Comparison of ENCODE assay signal across 8 mouse cellular contexts in the genomic region with DNA sequence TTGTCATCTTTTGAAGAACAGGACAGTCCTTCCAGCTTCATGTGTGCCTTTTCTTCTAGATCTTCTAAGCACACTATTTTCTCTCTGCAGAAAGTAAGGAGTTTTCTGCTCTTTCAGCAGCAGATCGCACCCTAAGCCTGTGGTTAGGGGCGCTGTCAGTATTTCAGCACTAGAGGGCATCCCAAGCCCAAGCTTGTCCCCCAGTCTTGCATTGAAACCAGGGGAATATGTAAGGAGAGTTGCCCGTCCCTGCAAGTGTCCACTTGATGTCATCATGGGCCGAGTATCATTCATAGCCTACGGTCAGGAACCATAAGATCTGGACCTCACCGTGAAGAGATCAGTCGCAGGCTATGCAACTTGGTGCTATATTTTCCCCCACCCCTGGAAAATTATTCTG. TPM values are rescaled to one million over a fixed set of nuclear protein-coding genes. Genes with fewer than 3 reads are reported as not detected.
DNase-seq lines count a peak whose midpoint lies in the region; ATAC-seq and TF ChIP-seq lines count a peak whose summit lies in the region.

No protein-coding gene starts in this region.

- no peak overlapping the region for H3K4me3 ChIP-seq in forebrain, embryonic 14.5 days (ENCODE audit: low read depth, low read length)
- H3K4me3 ChIP-seq in forebrain, embryonic 16.5 days (replicated peaks; ENCODE audit: low read length): no peak overlapping the region
- no peak overlapping the region for H3K4me3 ChIP-seq in neural tube, embryonic 15.5 days (replicated peaks)
- H3K4me3 ChIP-seq in intestine, embryonic 15.5 days (replicated peaks): no peak overlapping the region
- H3K4me3 ChIP-seq in midbrain, postnatal 0 days (ENCODE audit: low read depth, low read length): no peak overlapping the region

- peak; percentile 52 for DNase-seq in forebrain, embryonic 14.5 days (ENCODE audit: low spot score)
- peak; percentile 44 for DNase-seq in neural tube, embryonic 10.5 days (ENCODE audit: extremely low spot score, low spot score)
- peak; percentile 50 for DNase-seq in midbrain, postnatal 0 days (ENCODE audit: low spot score)
- DNase-seq in gastrocnemius, postnatal 14 days: no peak
- DNase-seq in urinary bladder, postnatal 4 days (ENCODE audit: low spot score in 2 of 2): no peak

- WGBS in forebrain, embryonic 14.5 days: 50% methylated on average over 7 of the region's 7 CpGs
- 50% methylated on average over 7 of the region's 7 CpGs for WGBS in forebrain, embryonic 16.5 days
- WGBS in neural tube, embryonic 15.5 days: 46% methylated on average over 7 of the region's 7 CpGs
- WGBS in intestine, embryonic 15.5 days: 38% methylated on average over 7 of the region's 7 CpGs
- 50% methylated on average over 7 of the region's 7 CpGs for WGBS in midbrain, postnatal 0 days

- no peak for ATAC-seq in forebrain, embryonic 14.5 days
- no peak for ATAC-seq in forebrain, embryonic 16.5 days
- ATAC-seq in neural tube, embryonic 15.5 days (ENCODE audit: low FRiP score): no peak
- ATAC-seq in intestine, embryonic 15.5 days: peak; percentile 79
- ATAC-seq in midbrain, postnatal 0 days (ENCODE audit: low FRiP score): no peak

- H3K9me3 ChIP-seq in forebrain, embryonic 14.5 days (replicated peaks; ENCODE audit: control insufficient read depth, low read length): peaks cover 3% of the 10 kb centered on the region; the same call in 1 of the 2 replicates
- no peaks in the 10 kb centered on the region; the same call in 1 of the 2 replicates for H3K9me3 ChIP-seq in forebrain, embryonic 16.5 days (ENCODE audit: control insufficient read depth, low read length)
- H3K9me3 ChIP-seq in neural tube, embryonic 15.5 days (replicated peaks): no peaks in the 10 kb centered on the region
- H3K9me3 ChIP-seq in intestine, embryonic 15.5 days: no peaks in the 10 kb centered on the region
- H3K9me3 ChIP-seq in midbrain, postnatal 0 days (ENCODE audit: low read length): no peaks in the 10 kb centered on the region

- H3K27ac ChIP-seq in forebrain, embryonic 14.5 days (ENCODE audit: low read depth, low read length): no peak overlapping the region
- H3K27ac ChIP-seq in forebrain, embryonic 16.5 days (ENCODE audit: low read length): no peak overlapping the region
- H3K27ac ChIP-seq in neural tube, embryonic 15.5 days (replicated peaks): no peak overlapping the region
- H3K27ac ChIP-seq in intestine, embryonic 15.5 days: no peak overlapping the region
- no peak overlapping the region for H3K27ac ChIP-seq in midbrain, postnatal 0 days (ENCODE audit: low read depth, low read length)

- H3K9ac ChIP-seq in forebrain, embryonic 14.5 days (ENCODE audit: low read length): no peak overlapping the region
- H3K9ac ChIP-seq in forebrain, embryonic 16.5 days (replicated peaks; ENCODE audit: low read depth, low read length): no peak overlapping the region
- H3K9ac ChIP-seq in neural tube, embryonic 15.5 days (replicated peaks): no peak overlapping the region
- no peak overlapping the region for H3K9ac ChIP-seq in intestine, embryonic 15.5 days
- H3K9ac ChIP-seq in midbrain, postnatal 0 days (replicated peaks; ENCODE audit: low read length, poor library complexity, severe bottlenecking): no peak overlapping the region

- H3K4me1 ChIP-seq in forebrain, embryonic 14.5 days (ENCODE audit: control insufficient read depth, insufficient read depth, low read length): no peaks in the 10 kb centered on the region
- H3K4me1 ChIP-seq in forebrain, embryonic 16.5 days (replicated peaks; ENCODE audit: control insufficient read depth, insufficient read depth, low read length): no peaks in the 10 kb centered on the region
- no peaks in the 10 kb centered on the region for H3K4me1 ChIP-seq in neural tube, embryonic 15.5 days
- no peaks in the 10 kb centered on the region for H3K4me1 ChIP-seq in intestine, embryonic 15.5 days (replicated peaks)
- H3K4me1 ChIP-seq in midbrain, postnatal 0 days (ENCODE audit: insufficient read depth, low read length): no peaks in the 10 kb centered on the region

- no peaks in the 10 kb centered on the region for H3K36me3 ChIP-seq in forebrain, embryonic 14.5 days (ENCODE audit: control insufficient read depth, insufficient read depth, low read length)
- H3K36me3 ChIP-seq in forebrain, embryonic 16.5 days (ENCODE audit: control insufficient read depth, insufficient read depth): no peaks in the 10 kb centered on the region
- H3K36me3 ChIP-seq in neural tube, embryonic 15.5 days: no peaks in the 10 kb centered on the region
- no peaks in the 10 kb centered on the region for H3K36me3 ChIP-seq in intestine, embryonic 15.5 days
- H3K36me3 ChIP-seq in midbrain, postnatal 0 days (ENCODE audit: insufficient read depth, low read length): no peaks in the 10 kb centered on the region

- TF ChIP-seq CTCF in midbrain, postnatal 0 days (IDR thresholded peaks at IDR 0.05): peak; percentile 69

- intact Hi-C loops in gastrocnemius, postnatal 14 days (cut with DNase I; ENCODE audit: low total_unique reads): no loop called here

- no peak overlapping the region for H3K4me2 ChIP-seq in forebrain, embryonic 14.5 days (ENCODE audit: low read length)
- no peak overlapping the region for H3K4me2 ChIP-seq in forebrain, embryonic 16.5 days (ENCODE audit: low read length)
- H3K4me2 ChIP-seq in neural tube, embryonic 15.5 days: no peak overlapping the region
- H3K4me2 ChIP-seq in intestine, embryonic 15.5 days (replicated peaks): no peak overlapping the region
- no peak overlapping the region for H3K4me2 ChIP-seq in midbrain, postnatal 0 days (ENCODE audit: low read depth, low read length, poor library complexity, severe bottlenecking)

- no peaks in the 10 kb centered on the region for H3K27me3 ChIP-seq in forebrain, embryonic 14.5 days (replicated peaks; ENCODE audit: control insufficient read depth, insufficient read depth, low read length)
- H3K27me3 ChIP-seq in forebrain, embryonic 16.5 days (replicated peaks; ENCODE audit: control insufficient read depth, insufficient read depth, low read length): no peaks in the 10 kb centered on the region
- peaks cover 2% of the 10 kb centered on the region; the same call in 1 of the 2 replicates for H3K27me3 ChIP-seq in neural tube, embryonic 15.5 days (replicated peaks)
- H3K27me3 ChIP-seq in intestine, embryonic 15.5 days (replicated peaks): no peaks in the 10 kb centered on the region
- H3K27me3 ChIP-seq in midbrain, postnatal 0 days (ENCODE audit: insufficient read depth, low read length): no peaks in the 10 kb centered on the region; the same call in 1 of the 2 replicates

RNA-seq across cellular contexts. Expression of a gene that starts 4.8 kb away (rescaled TPM):
- polyA plus RNA-seq in forebrain, embryonic 14.5 days (2014; fragmentation: Nextera tagmentation; extraction: Ambion mirVana): 63.2 and 66.1 TPM in 2 replicates
- 37.3 and 40.7 TPM in 2 replicates for polyA plus RNA-seq in forebrain, embryonic 16.5 days (2015; fragmentation: Nextera tagmentation; extraction: Ambion mirVana)
- polyA plus RNA-seq in neural tube, embryonic 15.5 days (2015; fragmentation: Nextera tagmentation; extraction: Ambion mirVana): 67.5 and 74.8 TPM in 2 replicates
- 62.8 and 66.5 TPM in 2 replicates for polyA plus RNA-seq in intestine, embryonic 15.5 days (2015; fragmentation: Nextera tagmentation; extraction: Ambion mirVana)
- 10.5 and 11.5 TPM in 2 replicates for total RNA-seq in midbrain, postnatal 0 days (2014; rRNA removed)
- 27.6 and 30.0 TPM in 2 replicates for polyA plus RNA-seq in midbrain, postnatal 0 days (2015; fragmentation: Nextera tagmentation; extraction: Ambion mirVana)
- 1 to 10 TPM; 2.3 to 4.0 TPM for total RNA-seq in gastrocnemius, postnatal 14 days (2021)

Comparison
In these comparisons a context has a peak if more than half of its experiments do, and no peak if none do; other contexts are left out.
1. DNase-seq: peak in forebrain, embryonic 14.5 days (single experiment), neural tube, embryonic 10.5 days (single experiment) and midbrain, postnatal 0 days (single experiment); none in gastrocnemius, postnatal 14 days (single experiment) and urinary bladder, postnatal 4 days (0 of 2).